Mouse (Mus musculus): ENCODE measurements around the gene Mybbp1a. TPM values are rescaled to one million over a fixed set of nuclear protein-coding genes. Genes with fewer than 3 reads are reported as not detected.

Gene Mybbp1a
- total and polyA plus RNA-seq, 3 experiments, result 174 to 816 (median 245) TPM

DNA sequence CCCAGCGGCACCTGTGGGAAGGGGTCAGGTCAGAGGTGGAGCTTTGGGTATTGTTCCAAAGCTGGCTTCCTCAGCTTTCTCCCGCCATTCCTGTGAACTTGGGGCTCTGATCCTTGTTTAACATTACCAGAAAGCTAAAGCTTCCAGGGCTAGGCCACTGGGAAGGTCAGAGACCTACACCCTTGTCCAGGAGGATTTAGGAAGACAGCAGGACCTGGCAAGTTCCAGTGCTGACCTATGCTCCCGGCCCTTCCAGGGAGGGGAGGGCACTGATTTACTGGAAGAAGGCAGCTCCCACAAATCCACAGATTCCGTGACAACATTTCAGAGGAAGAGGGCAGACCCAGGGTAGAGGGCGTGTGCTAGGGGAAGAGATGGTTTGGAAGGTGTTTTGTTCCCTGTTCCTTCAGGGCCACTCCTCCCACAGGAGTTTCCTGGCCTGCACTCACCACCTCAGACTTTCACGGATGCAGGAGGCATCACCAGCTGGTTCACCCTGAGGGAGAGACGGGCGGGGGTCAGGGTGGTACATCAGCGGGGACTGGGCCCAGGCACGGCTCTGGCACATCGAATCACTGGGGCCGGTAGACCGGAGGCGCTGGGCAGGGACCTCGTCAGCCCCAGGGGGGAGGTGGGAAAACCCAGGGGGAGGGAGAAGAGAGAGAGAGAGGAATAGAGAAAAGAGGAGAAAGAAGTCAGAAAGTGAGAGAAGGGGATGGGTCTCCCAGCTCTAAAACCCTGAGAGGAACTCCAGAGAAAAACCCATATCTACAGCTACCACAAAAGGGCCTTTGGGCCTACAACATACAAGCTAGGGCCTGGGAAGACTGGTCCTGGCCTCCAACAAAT is 12.2 kb downstream of the Mybbp1a start:
- peaks cover 43 to 54% of the 10 kb centered on the region in 2 experiments for H3K36me3 ChIP-seq (replicated peaks in 1 of 2; ENCODE audit: control insufficient read depth in 1 of 2, insufficient read depth in 1 of 2, low read length in 1 of 2)
- H3K9me3 ChIP-seq (replicated peaks; ENCODE audit: low read length), result no peaks in the 10 kb centered on the region
- dilution Hi-C loops (cut with MboI; ENCODE audit: extremely low pct_ligation_motif_present, extremely low pct_unique_long_range_greater_than_20kb, low sequenced_read_pairs), result no loop called here
- peak overlapping the region; percentile 29; the same call in 1 of the 2 replicates for H3K27ac ChIP-seq (ENCODE audit: insufficient read depth, low read depth)
- no peak overlapping the region for H3K4me3 ChIP-seq (replicated peaks in 1 of 3; ENCODE audit: low read depth in 2 of 3, low read length in 2 of 3, poor library complexity in 1 of 3)
- no peak overlapping the region; the same call in 1 of the 2 replicates for H3K4me2 ChIP-seq (ENCODE audit: insufficient read depth, low read depth, poor library complexity, severe bottlenecking)
- no peaks in the 10 kb centered on the region for H3K27me3 ChIP-seq (replicated peaks)
- no peak overlapping the region for H3K9ac ChIP-seq (ENCODE audit: insufficient read depth, low read depth)
- peaks cover 22 to 68% of the 10 kb centered on the region in 2 experiments for H3K4me1 ChIP-seq (ENCODE audit: control insufficient read depth in 1 of 2, insufficient read depth in 2 of 2)
- no peak for DNase-seq (ENCODE audit: extremely low read depth)
- in situ Hi-C loops (cut with MboI; ENCODE audit: low pct_ligation_motif_present, low pct_unique_long_range_greater_than_20kb, low sequenced_read_pairs), result no loop called here
- no peaks in the 10 kb centered on the region for H3K79me2 ChIP-seq (replicated peaks; ENCODE audit: control insufficient read depth, extremely low read depth, insufficient read depth, poor library complexity, severe bottlenecking)
- no peak for TF ChIP-seq BHLHE40 (IDR thresholded peaks at IDR 0.05; ENCODE audit: low read depth, low read length)
- TF ChIP-seq NELFE (IDR thresholded peaks at IDR 0.05; ENCODE audit: low read depth, low read length), result no peak
- no peak for TF ChIP-seq KAT2A (IDR thresholded peaks at IDR 0.05; ENCODE audit: insufficient replicate concordance, low read length)
- TF ChIP-seq SIN3A (IDR thresholded peaks at IDR 0.05; ENCODE audit: low read length), result no peak
- TF ChIP-seq USF1 (IDR thresholded peaks at IDR 0.05; ENCODE audit: low read depth, low read length), result no peak
- no peak for TF ChIP-seq MYC (IDR thresholded peaks at IDR 0.05; ENCODE audit: low read depth, low read length)
- no peak for TF ChIP-seq POLR2A (IDR thresholded peaks at IDR 0.05; ENCODE audit: low read depth, low read length)
- TF ChIP-seq CHD2 (IDR thresholded peaks at IDR 0.05; ENCODE audit: low read length), result peak; percentile 18; the same call in 1 of the 2 replicates
- no peak for TF ChIP-seq MAFK (IDR thresholded peaks at IDR 0.05; ENCODE audit: insufficient replicate concordance, low read length)
- peak; percentile 29; the same call in 1 of the 2 replicates for TF ChIP-seq IRF4 (IDR thresholded peaks at IDR 0.05; ENCODE audit: low read depth, low read length)
- no peak for TF ChIP-seq MEF2A (IDR thresholded peaks at IDR 0.05; ENCODE audit: borderline replicate concordance, low read depth, low read length)
- no peak for TF ChIP-seq ZC3H11A (IDR thresholded peaks at IDR 0.05; ENCODE audit: low read depth, low read length)
- peak; percentile 68; the same call in 1 of the 2 replicates for TF ChIP-seq MXI1 (IDR thresholded peaks at IDR 0.05; ENCODE audit: low read depth, low read length)
- TF ChIP-seq HCFC1 (IDR thresholded peaks at IDR 0.05; ENCODE audit: low read depth, low read length), result no peak
- 0 out of 2 replicates have a peak, but pooled peaks have one; percentile 27 for TF ChIP-seq TCF12 (IDR thresholded peaks at IDR 0.05; ENCODE audit: low read depth, low read length)
- no peak for TF ChIP-seq PAX5 (IDR thresholded peaks at IDR 0.05; ENCODE audit: low read length)
- TF ChIP-seq NRF1 (IDR thresholded peaks at IDR 0.05; ENCODE audit: low read depth, low read length), result no peak
- no peak for TF ChIP-seq E2F4 (IDR thresholded peaks at IDR 0.05; ENCODE audit: insufficient replicate concordance, low read depth, low read length)
- no peak for TF ChIP-seq POLR2AphosphoS2 (IDR thresholded peaks at IDR 0.05; ENCODE audit: low read depth, low read length)
- TF ChIP-seq GABPA (IDR thresholded peaks at IDR 0.05; ENCODE audit: insufficient replicate concordance, low read depth, low read length), result no peak
- TF ChIP-seq TBP (conservative IDR thresholded peaks at IDR 0.05; ENCODE audit: low read depth, low read length), result no peak
- no peak for TF ChIP-seq ZKSCAN1 (IDR thresholded peaks at IDR 0.05; ENCODE audit: borderline replicate concordance, low read depth, low read length)
- 0 out of 2 replicates have a peak, but pooled peaks have one; percentile 17 for TF ChIP-seq ELF1 (IDR thresholded peaks at IDR 0.05; ENCODE audit: low read depth, low read length)
- TF ChIP-seq SMC3 (IDR thresholded peaks at IDR 0.05; ENCODE audit: low read depth, low read length), result no peak
- no peak for TF ChIP-seq CTCF (conservative IDR thresholded peaks at IDR 0.05 in 1 of 2, IDR thresholded peaks at IDR 0.05 in 1 of 2; ENCODE audit: low read depth in 2 of 2, low read length in 2 of 2)
- TF ChIP-seq MAZ (IDR thresholded peaks at IDR 0.05; ENCODE audit: low read depth, low read length), result peak; percentile 64; the same call in 1 of the 2 replicates
- no peak for TF ChIP-seq RCOR1 (conservative IDR thresholded peaks at IDR 0.05; ENCODE audit: low read depth, low read length)
- TF ChIP-seq ETS1 (conservative IDR thresholded peaks at IDR 0.05; ENCODE audit: low read depth, low read length), result no peak
- TF ChIP-seq ZMIZ1 (IDR thresholded peaks at IDR 0.05; ENCODE audit: low read depth, low read length), result 0 out of 2 replicates have a peak, but pooled peaks have one; percentile 49

Data from CH12.LX (cell line).